Mouse (Mus musculus): ENCODE results near the gene Zcchc2. TPM values are rescaled to one million over a fixed set of nuclear protein-coding genes. Genes with fewer than 3 reads are reported as not detected.

The Zcchc2 gene
- 10 to 100 TPM; 18.8 to 19.5 TPM for total RNA-seq (2021)
- long read RNA-seq, experiment 1, full-length matches to known transcripts = 1 of 8 reads
- long read RNA-seq, experiment 1, partial matches to known transcripts = 3 of 8 reads
- long read RNA-seq, experiment 1, other reads (novel, unspliced or antisense) = 4 of 8 reads
- long read RNA-seq, experiment 2, partial matches to known transcripts = 15 of 21 reads
- long read RNA-seq, experiment 2, other reads (novel, unspliced or antisense) = 6 of 21 reads

- DNase-seq (ENCODE audit: low spot score in 2 of 2) = peak; percentile 90 to 98
Measured at GRCm38 (mm10) chr1:105990138-105990821, at the start of gene Zcchc2. Zcchc2 (plus strand) TSS chr1:105990406.

GRCm38 (mm10) chr1:105944927-105945580 is 45.2 kb upstream of the Zcchc2 start:
- no peak for DNase-seq (ENCODE audit: low spot score in 2 of 2)

GRCm38 (mm10) chr1:105946581-105947540 is 43.3 kb upstream of the Zcchc2 start:
- no peak for DNase-seq (ENCODE audit: low spot score in 2 of 2)

- DNase-seq (ENCODE audit: low spot score in 2 of 2) = no peak
Measured at GRCm38 (mm10) chr1:105948352-105948751, 41.9 kb upstream of the Zcchc2 start.

GRCm38 (mm10) chr1:105953588-105953987 is 36.6 kb upstream of the Zcchc2 start:
- DNase-seq (ENCODE audit: low spot score in 2 of 2) = no peak

GRCm38 (mm10) chr1:105954047-105954446 is 36.2 kb upstream of the Zcchc2 start:
- no peak for DNase-seq (ENCODE audit: low spot score in 2 of 2)

- no peak for DNase-seq (ENCODE audit: low spot score in 2 of 2)
Measured at GRCm38 (mm10) chr1:105956057-105956456, 34.1 kb upstream of the Zcchc2 start.

GRCm38 (mm10) chr1:105961472-105961871 is 28.7 kb upstream of the Zcchc2 start:
- DNase-seq (ENCODE audit: low spot score in 2 of 2) = no peak

GRCm38 (mm10) chr1:105962084-105962818 is 28.0 kb upstream of the Zcchc2 start:
- no peak for DNase-seq (ENCODE audit: low spot score in 2 of 2)

- DNase-seq (ENCODE audit: low spot score in 2 of 2) = no peak
Measured at GRCm38 (mm10) chr1:105962852-105963251, 27.4 kb upstream of the Zcchc2 start.

GRCm38 (mm10) chr1:105964514-105964913 is 25.7 kb upstream of the Zcchc2 start:
- DNase-seq (ENCODE audit: low spot score in 2 of 2) = no peak

- DNase-seq (ENCODE audit: low spot score in 2 of 2) = no peak
Measured at GRCm38 (mm10) chr1:105965189-105965588, 25.0 kb upstream of the Zcchc2 start.

GRCm38 (mm10) chr1:105971490-105972170 is 18.6 kb upstream of the Zcchc2 start:
- no peak for DNase-seq (ENCODE audit: low spot score in 2 of 2)

GRCm38 (mm10) chr1:105974023-105974422 is 16.2 kb upstream of the Zcchc2 start:
- no peak for DNase-seq (ENCODE audit: low spot score in 2 of 2)

GRCm38 (mm10) chr1:105977446-105978094 is 12.6 kb upstream of the Zcchc2 start:
- DNase-seq (ENCODE audit: low spot score in 2 of 2) = no peak

- DNase-seq (ENCODE audit: low spot score in 2 of 2) = no peak
Measured at GRCm38 (mm10) chr1:105980849-105981610, 9.2 kb upstream of the Zcchc2 start.

GRCm38 (mm10) chr1:105982496-105983364 is 7.5 kb upstream of the Zcchc2 start:
- no peak for DNase-seq (ENCODE audit: low spot score in 2 of 2)

- no peak for DNase-seq (ENCODE audit: low spot score in 2 of 2)
Measured at GRCm38 (mm10) chr1:105984172-105984571, 6.0 kb upstream of the Zcchc2 start.
